Mouse (Mus musculus): Measurements from ENCODE around the gene Zfand6.

Gene Zfand6

DNA sequence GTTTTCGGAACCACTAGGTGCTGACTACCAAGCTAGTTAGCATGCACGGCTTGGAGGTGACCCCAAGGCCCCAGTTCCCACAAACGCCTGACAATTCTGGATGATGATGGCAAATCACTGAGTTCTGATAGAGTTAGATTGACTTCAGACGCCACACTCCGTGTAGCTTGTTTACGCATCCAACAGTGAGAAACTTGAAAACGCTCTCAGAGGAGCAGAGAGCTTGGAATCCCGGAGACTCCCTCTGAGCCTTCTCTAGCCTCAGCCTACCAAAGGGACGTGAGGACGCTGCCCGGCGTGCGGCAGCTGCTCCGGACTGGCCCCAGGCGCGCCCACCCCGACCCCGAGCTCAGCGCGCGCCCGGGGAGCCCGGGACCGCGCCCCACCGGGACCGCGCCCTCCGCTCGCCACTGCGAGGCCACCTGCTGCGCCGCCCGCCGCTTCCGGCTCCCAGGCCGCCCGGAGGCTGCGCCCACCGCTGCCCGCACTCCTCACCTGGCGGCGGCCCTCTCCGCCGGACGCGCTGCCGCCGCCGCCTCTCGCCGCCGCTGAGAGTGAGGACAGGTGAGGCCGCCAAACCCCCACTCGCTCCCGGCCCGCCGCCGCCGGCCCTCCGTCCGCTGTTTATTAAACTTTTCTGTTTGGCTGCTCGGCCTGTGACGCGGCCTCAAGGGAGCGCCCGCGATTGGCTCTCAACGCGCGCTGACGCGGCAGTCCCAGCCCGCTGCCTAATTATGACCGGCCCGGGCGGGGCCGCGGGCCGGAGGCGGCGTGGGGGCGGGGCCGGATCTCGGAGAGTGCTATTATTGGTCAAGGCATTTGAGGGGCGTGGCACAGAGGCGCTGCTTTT is at the start of gene Zfand6:
Gene Zfand6 (minus strand): TSS at position 709 of the 850 bp plus-strand sequence.
- DNase-seq (ENCODE audit: low spot score) = peak; percentile 93

DNA sequence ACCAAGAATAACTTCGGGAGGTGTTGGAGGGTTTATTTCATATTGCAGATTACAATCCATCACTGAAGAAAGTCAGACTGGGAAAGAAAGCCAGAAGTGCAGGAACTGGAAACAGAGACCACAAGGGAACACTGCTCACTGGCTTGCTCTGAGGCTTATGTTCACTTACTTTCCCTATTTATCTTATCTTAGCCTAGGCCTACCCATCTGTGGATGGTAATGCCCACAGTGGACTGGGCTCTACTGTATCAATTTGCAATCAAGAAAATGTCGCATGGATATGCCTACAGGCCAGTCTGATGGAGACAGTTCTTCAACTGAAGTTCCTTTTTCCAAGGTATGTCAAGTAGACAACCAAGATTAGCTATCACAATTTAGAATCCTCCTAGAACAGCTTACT is 47.0 kb upstream of the Zfand6 start:
- DNase-seq (ENCODE audit: low spot score) = no peak

DNA sequence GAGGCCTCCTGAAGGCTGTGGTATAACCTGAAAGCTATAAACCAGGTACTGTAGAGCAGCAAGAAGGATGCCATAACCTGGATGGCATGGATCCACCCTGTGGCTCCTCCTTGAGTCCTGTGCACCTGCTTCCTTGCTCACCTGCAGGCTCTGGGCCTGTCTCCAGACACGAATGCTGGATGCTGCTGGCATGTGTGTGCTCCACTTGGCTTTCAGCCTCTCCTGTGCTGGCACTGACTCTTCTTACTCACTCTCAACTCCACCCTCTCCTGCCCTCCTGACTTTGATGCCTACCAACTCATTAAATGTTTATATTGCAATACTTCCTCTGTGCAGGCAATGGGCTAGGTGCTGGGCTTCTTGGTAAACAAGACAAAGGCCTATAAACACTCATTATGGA is 43.3 kb upstream of the Zfand6 start:
- no peak for DNase-seq (ENCODE audit: low spot score)

DNA sequence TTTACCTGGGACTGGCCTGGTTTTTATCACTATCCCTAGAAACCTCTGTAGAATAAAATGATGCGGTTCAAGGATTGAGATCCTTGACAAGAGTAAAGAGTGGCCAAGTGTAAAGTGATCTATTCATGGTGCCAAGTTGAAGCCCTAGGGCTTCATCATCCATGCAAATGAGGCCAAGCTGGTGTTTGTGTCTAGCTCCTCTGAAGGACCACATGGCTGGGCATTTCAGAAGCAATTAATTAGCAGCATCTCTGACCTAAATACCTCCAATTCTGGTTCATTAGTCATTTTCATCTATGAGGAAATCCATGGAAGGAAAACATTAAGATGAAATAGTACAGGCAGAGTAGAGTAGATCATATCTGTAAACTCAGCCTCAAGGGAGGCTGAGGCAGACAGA is 42.3 kb upstream of the Zfand6 start:
- DNase-seq (ENCODE audit: low spot score) = no peak

DNA sequence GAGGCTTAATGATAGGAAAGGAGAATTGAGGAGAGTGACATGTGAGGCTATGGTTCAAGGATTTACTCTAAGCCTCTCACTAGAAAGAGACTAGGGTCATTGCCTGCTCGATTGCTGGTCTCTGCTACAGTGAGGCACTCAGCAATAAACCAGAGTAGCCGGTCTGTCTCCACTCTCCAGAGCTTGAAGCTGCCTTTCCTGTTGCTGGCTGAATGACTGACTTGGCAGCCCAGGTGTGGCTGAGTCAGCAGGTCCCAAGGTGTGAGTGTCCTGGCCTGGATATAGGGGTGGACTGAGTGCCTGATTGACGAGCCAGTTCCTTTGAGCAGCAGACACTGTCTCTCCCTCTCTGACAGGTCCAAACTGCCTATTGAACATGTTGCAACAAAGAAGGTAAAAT is 41.3 kb upstream of the Zfand6 start:
- DNase-seq (ENCODE audit: low spot score) = no peak

DNA sequence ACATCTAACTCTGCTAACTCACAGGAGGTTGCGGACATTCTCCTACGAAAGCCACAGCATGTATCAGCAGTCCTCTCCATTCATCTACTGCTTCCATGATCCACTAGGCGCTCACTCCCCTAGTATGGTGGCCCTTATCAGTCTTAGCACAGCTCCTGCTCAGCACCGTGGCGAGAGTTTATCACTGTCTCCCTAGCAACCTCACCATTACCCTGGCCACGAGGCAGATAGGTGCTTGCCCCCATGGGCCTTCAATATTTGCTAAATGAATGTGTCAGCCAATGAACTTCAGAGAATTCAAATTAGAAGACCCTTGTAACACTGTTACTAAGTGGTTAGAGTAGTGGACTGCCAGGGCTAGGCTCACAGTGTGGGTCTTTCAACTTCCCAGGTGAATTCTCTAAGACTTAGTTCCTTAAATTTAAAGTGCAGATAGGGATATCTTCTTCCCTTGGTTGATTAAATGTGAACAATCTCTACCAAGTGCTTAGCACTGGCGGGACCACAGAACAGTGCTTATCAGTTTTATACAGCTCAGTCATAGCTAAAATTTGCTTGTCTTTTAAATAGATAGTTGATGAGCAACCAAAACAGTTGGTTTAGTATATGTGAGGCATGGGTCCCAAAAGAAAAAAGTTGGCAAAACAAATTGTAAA is 33.2 kb upstream of the Zfand6 start:
- DNase-seq (ENCODE audit: low spot score) = no peak

DNA sequence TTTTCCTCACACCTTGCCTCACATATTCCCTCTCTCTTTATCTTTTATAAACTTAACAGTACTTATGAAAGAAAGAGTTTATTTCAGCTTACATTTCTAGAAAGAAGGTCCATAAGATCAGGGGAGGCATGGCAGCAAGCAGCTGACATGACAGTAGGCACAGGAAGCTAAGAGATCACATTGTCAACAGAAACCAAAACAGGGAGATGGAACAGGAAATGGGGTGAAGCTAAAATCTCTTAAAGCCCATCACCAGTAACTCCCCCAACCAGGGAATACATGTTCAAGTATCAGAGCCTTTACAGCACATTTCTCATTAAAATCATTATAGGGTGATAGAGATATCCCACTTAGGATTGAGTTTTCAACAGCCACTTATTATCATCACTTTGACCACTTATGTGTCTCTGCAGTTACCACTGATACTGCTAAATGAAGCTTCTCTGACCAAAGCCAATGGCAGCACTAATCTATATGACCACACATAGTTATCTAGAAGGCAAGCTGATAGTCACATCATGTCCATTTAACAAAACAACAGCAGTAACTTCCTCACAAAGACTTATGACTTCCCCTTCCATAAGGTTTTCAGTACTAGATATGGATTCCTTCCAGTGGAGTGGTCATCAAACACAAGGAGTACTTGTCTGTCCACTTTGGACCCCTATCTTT is 20.7 kb upstream of the Zfand6 start:
- no peak for DNase-seq (ENCODE audit: low spot score)

DNA sequence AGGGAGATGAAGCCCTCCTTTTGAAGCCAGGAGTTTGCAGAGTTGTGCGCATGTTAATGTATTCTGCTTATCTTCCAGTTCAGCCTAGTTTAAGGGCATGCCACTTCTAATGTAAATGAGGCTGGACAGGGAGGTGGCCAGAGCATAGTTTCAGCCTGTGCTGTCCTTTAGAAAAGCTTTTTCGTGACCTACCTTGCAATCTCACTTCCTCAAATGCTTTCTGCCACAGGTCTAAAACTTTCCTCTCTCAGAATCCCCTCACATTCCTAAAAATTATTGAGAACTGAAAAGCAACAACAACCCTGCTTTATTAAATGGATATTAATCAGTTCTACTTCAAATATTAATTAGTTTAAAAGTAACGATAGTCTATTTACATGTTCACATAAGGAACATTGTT is 17.1 kb upstream of the Zfand6 start:
- no peak for DNase-seq (ENCODE audit: low spot score)

DNA sequence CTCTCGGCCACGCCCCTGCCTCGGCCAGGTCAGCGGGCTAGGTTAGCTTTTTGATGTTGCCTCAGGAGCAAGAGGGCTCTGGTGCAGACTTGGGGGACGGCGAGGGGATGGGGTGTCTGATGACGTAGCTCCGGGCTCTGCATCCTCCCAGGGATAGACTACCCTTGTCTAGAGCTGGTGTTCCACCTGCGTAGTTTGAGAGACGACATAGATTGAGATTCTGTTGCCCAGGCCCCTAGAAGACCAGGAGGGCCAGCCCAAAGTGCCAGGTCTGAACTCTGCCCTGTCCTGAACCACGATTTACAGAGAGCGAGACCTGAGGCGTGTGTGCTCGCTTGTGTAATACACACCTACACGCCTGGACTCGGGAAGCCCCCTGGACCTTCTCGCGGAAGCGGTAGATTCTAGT is 346 bp upstream of the Zfand6 start:
- DNase-seq (ENCODE audit: low spot score) = no peak

DNA sequence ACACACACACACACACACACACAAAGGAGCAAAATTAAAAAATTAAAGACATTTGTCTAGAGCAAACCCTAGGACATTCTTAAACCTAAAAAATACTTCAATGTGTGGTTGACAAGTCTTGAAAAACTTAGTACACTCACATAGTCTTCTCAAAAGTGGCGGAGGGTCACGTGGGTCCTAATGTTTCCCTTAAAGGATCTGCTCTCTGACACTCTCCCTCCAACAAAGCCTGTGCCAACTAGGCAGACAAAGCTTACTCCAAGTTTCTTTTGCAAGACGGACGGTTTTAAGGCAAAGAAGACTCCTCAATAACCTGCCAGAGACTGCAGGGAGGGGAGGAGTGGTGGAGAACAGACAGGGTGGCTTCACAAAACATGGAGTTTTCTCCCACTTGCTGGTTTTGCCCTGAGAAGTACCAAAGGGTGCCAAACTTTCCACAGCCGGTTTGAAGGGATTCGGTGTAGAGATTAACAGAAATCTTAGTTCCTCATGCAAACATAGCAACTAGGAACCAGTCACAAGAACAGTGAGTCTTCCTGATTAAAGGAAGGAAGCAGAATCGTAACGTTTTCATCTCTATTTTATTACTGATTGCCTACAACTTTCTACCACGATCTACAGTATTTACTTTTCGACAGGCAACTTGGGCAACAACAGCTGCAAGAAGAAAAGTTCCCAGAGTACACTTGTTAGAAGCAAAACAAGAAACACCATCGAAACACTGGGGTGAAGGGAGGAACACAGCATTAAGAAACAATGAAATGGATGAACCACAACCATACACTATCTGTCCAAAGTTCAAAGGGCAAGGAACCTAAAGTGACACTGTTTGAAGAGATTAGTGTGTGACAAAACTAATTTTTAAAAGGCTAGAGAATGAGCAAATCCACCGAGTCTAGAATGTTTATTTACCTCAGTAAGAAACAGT is 1.8 kb downstream of the Zfand6 start:
- DNase-seq (ENCODE audit: low spot score) = no peak

DNA sequence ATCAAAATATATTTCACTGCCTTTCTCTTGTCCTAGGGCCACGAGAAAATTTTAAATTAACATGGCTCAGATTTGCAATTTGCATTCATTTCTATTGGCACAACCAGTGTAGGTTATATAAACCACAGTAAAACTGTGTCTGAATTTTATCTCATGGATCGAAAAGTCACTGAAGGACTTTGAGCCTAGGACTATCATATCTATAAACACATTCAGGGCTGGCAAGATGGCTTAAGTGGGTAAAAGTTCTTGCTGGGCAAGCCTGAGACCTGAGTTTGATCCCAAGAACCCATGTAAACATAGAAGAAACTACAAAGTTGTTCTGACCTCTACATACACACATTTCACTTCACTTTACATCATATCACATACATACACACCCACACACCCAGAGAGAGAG is 3.4 kb downstream of the Zfand6 start:
- no peak for DNase-seq (ENCODE audit: low spot score)

DNA sequence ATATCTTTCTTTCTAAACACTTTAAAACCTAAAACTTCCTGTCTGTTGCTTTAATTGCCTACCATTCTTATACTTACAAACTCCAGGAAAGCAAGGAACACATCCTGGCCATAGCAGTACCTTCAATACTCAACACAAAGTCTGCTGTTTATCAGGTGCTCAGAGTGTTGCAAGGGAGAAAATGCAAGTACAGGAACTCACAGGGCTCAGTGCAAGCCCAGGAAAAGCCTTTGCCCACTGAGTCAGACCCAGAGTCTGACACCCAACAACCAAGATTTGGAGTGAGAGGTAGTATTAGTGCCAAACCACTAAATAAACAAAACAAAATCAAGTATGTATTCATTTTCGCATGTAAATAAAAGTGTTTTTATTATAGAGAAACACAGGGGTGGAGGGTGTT is 5.1 kb downstream of the Zfand6 start:
- no peak for DNase-seq (ENCODE audit: low spot score)

DNA sequence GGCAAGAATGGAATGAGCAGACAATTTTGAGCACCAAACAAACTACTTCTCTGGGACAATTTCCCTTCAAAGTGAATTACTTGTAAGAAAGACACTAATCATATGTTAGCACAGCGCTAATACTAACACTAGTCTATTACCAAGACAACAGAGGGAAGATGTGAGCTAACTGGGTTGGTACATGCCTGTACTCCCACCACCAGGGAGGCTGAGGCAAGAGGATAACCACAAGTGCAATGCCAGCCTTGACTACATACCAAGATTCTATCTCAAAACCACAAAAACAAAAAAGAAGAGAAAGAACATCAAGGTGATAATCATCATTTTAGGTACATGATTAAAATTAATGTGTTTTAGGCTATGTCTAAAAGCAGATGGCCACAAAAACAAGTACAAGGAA is 8.2 kb downstream of the Zfand6 start:
- no peak for DNase-seq (ENCODE audit: low spot score)

DNA sequence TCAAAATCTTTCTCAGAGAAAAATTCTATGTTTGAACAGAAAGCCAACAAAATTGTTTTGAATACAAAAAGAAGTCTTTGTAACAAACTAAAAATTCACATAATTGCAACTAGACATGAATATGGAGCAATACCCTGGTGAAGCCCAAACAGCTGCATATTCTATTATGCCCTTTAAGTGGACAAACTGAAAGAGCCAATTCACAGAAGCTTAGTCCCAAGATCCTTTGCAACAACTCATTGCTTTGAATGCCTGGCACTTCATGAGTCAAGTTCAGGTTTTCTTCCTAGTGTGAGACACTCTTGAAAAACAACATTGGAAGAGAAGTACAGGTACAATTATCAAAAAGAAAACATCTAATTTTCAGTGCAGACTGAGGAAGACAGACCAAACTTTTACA is 8.8 kb downstream of the Zfand6 start:
- DNase-seq (ENCODE audit: low spot score) = no peak

DNA sequence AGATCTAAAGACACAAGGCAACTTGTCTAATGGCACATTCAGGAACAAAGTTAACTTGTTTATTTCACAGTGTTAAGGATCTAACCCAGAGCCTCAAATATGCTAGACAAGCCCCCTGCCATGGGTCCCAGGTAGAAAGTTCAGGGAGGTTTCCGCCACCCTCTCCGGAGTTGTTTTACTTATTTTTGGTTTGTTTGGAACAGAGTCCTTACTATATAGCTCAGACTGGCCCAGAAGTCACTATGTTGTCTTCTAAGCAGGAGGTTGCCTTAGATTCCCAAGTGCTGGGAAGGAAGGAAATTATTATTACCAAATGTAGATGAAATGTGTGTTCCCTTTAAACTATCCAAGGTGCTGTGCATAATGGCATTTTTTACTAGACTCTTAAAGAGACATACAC is 9.7 kb downstream of the Zfand6 start:
- no peak for DNase-seq (ENCODE audit: low spot score)

DNA sequence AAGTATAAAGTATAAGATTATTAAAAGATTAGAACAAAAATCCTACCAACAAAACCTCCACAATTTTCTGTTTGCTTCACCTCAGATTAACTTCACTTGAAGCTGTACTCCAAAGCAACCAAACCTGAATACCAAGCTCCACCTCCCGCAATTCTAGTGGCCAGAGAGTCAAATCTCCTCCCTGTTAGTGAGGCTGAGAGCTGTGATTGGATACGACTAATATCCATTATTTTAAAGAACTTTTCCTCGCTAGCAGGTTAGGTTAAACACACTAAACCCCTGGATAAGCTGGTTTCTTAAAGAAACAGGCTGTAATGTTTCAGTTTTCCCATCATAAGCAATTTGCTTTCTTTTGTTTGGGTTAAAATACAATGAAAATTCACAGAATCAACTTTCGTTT is 10.5 kb downstream of the Zfand6 start:
- DNase-seq (ENCODE audit: low spot score) = no peak

DNA sequence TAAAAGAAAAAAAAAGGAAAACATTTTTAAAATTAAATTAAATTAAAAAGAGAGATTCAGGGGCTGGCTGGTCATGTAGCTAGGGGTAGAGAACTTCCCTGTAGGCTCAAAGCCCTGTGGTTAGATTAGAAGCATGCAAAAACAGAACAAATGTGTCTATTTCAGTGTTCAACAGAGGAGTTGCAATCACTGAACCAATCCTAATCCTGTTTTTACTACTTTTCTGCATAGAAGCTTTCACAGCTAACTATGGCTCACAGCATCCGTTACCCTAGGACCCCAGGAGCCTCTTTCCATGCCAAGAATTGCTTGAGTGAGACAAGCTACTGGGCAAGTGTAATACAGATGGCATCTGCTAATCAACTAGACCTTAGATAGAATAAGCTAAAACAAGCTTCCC is 16.7 kb downstream of the Zfand6 start:
- no peak for DNase-seq (ENCODE audit: low spot score)

DNA sequence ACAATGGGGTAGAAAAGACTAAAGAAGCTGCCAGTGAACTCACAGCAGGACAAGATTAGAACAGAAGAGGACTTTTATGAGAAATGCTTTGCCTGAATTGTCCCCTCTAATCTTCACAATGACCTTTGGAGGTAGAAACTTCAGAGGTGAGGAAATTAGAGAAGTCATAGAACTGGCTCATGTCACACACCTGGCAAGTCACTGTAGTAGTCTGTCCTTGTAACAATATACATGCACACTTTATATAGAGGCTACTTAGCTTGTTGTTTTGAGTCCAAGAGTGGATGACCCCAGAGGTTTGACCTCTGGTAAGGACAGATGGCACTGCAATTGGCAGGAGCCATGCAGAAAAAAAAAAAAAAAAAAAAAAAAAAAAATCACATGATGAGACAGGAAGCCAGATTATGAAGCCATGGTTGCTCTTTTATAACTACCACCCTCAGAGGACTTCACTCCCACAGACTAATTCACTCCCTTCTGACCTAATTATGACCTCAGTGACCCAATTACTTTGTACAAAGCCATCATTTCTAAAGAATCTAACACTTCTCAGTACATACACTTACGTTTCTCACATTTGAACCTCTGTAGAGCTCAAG is 20.1 kb downstream of the Zfand6 start:
- no peak for DNase-seq (ENCODE audit: low spot score)

DNA sequence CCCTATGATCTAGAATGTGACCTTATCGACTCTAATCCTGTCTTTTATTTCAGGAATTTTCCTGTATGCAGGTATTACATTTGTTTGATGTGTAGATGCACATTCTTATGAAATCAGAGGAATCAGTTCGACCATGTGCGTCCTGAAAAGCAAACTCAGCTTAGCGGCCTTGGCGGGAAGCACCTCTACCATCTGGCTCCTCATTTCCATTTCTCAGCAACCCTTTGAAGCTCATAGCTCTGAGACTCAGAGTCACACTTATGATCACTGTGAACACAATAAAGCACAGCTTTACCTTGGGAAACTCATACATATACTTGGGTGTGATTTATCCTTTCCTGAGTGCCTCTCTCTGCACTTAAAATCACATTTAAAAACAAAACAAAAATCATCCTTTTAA is 21.8 kb downstream of the Zfand6 start:
- DNase-seq (ENCODE audit: low spot score) = no peak

DNA sequence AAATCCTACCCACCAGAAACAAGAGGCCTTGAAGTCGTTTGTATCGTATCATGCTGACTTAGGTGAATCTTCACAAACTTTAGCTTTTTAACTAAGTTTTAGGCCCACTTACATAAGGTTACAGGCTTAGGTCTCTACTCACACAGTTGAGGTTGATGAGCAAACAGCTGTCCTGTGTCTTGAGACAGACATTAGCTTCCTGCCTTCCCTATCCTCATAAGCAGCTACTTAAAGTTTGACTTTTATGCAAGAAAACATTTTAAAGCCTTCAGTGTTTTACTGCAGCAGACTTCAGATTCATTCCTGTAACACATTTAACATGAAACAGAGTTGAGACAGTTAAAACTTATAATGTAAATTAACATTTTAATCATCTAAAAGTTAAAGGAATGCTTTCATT is 37.0 kb downstream of the Zfand6 start:
- no peak for DNase-seq (ENCODE audit: low spot score)

DNA sequence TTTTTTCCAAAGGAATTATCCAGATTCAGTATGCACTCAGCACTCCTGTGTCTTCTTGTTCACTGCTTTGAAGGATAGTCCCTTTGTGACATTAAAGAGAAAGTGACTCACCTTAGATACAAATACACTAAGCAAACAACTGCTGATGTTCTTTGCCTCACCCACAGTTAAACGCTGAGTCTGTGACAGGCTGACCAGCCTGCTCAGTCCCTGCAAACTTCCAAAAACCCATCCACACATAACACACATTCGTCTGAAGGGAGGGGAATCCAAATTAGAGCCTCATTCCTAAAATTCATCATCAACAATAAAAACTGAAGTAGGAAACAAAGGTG is 37.8 kb downstream of the Zfand6 start:
- no peak for DNase-seq (ENCODE audit: low spot score)
